Mouse (Mus musculus) cerebellum, adult 8-10 months (tissue): Measurements from ENCODE around the gene Rab3a.
A peak's percentile ranks its signal among the peaks of the same experiment; 100 is the strongest.

ENCODE experiments used
- DNase-seq: peaks from one replicate; pipeline ENCODE4 v3.0.0; 2022

Gene Rab3a

GRCm38 (mm10) chr8:70760350-70760749 is 5.9 kb downstream of the Rab3a start:
- DNase-seq = no peak

GRCm38 (mm10) chr8:70760775-70761406 is 6.4 kb downstream of the Rab3a start, which contains the start of gene Mpv17l2:
TSS of gene Mpv17l2 (minus strand) at chr8:70760946.
- peak; percentile 96 for DNase-seq

GRCm38 (mm10) chr8:70762118-70762517 is 7.6 kb downstream of the Rab3a start:
- no peak for DNase-seq

DNA sequence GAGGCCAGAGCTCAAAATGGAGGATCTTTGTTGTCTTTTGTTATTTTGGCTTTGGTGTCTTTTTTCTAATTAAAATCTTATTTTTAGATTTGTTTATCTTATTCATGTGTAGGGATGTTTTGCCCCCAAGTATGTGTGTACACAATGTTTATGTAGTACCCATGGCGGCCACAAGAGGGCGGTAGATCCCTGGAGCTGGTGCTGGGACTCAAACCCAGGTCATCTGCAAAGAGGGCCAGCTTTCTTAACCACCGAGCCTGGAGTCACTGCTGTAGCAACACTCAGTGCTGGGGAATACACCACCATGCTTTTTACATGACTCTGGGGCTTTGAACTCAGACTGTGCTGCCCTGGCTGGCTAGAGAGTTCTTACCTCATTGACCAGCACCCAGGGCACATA is 8.9 kb downstream of the Rab3a start:
- peak; percentile 68 for DNase-seq

DNA sequence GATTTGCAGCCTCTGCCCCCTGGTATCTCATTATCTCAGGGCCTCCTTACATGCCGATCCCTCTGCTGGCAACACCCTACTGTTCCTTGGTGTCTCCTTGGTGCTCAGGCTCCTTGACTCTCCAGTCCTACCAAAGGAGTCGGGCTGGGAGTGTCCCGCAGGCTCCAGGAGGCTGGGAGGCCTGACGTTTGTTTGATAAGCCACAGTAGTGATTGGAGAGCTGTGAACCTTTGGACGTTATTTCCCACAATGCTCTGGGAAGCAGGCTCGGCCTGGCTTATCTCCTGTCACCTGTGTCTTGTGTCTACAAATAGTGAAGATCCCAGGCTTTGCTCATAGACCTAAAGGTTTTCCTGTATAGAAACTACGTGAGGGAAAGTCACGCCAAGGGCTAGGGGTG is 9.5 kb downstream of the Rab3a start:
- DNase-seq = no peak

DNA sequence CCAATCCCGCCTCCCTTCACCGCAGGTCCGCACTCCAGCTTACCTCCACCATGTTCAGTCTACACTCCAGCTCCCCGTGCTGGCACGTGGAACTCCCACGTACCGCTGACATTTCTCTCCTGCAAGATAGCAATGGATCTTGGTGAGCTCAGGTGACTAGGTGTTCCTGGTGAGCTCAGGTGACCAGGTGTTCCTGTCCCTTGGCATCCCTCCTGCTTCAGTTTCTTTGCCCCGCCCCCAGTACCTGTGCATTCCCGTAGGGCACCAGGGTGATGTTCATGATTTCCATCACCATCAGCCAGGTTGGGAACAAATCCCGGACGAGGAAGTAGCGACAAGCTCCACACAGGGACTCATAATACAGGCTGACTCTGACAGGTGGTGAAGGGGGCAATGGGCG is 10.2 kb downstream of the Rab3a start:
- no peak for DNase-seq

GRCm38 (mm10) chr8:70765329-70765728 is 10.8 kb downstream of the Rab3a start:
- DNase-seq = no peak

DNA sequence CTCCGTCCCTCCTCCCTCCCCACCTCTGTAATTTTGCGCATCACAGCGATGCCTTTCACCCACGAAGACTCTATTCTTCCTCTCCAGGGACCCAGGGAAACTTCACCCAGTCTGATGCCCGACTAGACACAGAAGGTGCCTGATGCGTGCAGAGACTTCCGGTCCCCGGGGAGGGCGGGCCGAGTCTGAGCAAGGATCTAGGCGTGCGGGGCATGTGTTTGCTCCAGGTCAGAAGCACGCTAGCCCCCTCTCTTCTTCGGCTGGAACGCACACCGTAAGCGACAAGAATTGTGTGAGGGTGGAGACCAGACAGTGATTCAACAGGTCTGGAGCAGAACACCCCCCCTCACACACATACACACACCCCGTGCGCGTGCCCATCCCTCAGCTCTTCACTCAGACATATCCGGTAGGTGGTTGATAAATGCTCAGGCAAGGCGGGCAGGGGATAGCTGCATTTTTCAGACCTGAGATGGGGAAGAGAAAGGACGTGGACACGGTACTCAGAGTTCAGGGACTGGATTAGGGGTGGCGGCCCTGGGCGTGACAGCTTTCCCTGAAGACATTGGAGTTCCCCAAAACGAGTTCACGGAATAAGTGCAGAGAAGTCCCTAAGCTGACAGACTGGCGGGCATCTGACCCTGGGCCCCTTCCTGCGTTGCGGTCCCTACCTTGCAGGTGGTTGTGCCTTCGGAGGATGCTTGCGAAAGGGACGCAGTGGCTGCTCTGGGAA is 11.5 kb downstream of the Rab3a start:
- DNase-seq = peak; percentile 30

DNA sequence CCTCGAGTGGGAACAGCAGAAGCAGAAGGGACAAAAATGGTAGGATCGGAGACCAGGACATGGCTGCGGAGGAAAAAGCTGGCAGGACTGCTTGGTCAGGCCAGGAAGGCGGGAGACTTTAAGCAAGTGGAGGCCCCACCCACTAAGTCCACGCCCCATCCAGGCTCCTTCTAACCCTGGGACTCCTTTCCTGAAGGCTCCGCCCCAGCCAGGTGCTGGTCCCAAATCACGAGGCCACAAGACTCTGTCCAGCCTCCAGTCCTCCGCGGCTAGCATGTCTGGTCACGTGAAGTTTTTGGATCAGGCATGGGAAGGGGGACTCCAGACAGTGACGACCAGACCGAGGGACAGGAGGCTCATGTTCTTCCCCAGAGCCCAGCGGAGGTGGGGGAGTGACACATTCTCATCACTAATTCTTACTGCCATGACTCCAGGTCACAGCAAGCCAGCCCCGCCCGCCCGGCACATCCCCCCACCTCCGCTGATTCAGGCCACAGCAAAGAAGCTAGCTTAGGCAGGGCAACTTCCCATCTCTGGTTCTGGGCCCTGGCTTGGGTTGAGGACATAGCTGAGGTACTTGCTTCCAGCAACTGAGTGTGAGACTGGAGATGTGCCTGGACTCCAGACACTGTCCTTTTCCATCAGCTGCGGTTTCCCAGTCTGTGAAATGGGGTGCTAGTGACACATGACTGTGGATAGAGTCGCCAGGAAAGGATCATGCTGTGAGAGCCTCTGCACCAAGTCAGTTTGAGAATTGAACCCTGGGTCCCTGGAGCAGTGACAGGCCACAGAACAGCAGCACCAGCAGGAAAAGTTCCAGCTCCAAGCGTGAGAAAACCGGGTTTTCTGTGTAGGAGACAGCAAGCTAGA is 12.3 kb downstream of the Rab3a start:
- peak; percentile 57 for DNase-seq

DNA sequence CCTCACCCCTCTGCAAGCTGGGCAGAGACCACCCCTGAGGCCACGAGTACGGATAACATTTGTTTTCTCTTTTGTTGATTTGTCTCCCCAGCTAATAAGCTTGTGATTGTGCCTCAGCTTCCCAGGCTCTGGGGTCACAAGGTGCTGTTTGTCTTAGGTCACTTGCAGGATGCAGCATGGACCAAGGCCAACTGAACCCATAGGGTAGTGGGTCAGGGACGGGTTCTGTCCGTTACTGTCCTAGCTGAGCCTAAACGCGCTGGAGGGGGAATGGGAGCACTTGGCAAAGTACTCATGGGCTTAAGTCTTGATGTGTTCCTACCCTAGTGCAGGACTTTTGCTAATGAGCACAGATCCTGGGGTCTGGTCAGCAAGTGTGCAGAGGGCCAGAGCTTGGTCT is 13.0 kb downstream of the Rab3a start:
- DNase-seq = no peak

- no peak for DNase-seq
Measured at GRCm38 (mm10) chr8:70768231-70768776, 13.8 kb downstream of the Rab3a start.

GRCm38 (mm10) chr8:70768956-70769355 is 14.5 kb downstream of the Rab3a start:
- DNase-seq = no peak

DNA sequence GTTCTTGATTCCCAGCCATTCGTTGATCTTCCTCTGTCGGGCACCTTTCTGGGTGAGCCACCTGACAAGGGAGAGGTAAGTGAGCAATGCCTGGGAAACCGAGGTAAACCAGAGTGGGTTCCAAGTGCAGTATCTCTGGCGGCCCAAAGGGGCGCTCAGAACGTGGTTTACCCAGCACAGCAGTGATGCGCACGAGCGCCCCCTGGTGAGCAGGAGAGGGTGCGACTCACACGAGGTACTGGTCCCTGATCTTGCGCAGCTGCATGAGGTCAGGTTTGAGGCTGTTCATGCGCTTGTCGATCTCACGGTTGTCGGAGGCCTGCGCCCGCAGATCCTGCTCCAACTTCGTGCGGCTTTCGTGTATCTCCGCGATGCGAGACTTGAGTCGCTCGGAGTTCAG is 14.9 kb downstream of the Rab3a start:
- peak; percentile 94 for DNase-seq

GRCm38 (mm10) chr8:70769858-70770257 is 15.4 kb downstream of the Rab3a start:
- no peak for DNase-seq

DNA sequence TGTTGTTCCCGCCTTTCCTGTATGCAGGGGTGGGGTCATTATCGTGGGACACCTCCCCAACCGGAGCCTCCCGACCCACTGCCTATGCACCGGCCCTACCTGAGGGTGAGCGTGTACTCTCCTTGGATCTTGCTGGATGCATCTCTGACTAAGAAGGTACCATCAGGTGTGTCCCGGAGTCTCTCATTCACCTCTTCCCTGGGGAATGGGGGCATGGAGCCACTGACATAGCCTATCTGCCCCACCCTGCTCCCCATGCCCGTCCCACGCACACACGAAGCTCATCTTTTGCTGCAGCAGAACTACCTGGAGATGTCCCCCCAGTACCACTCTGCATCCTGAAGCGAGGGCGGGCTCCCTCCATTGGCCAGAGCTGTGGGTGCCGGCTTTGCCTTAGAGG is 16.3 kb downstream of the Rab3a start:
- no peak for DNase-seq

DNA sequence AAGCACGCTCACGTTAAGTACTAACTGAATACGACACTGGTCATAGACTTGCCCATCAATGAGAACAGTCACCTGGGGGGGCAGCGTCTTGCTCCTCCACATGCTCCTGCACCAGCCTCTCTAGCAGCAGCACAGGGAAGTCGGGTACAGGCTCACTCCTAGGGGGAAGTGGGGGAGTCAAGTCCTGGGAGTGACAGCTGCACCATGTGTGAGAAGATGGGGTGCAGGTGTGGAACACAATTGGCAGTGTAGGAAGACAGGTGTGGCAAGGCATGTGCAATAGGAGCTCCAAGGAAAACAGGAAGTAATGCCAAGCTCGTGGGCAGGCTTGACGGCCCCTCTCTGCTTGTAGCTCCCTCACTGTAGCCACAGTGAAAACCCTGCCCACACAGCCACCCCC is 16.7 kb downstream of the Rab3a start:
- DNase-seq = no peak

- DNase-seq = no peak
Measured at GRCm38 (mm10) chr8:70772075-70772474, 17.6 kb downstream of the Rab3a start.

GRCm38 (mm10) chr8:70772890-70773289 is 18.4 kb downstream of the Rab3a start:
- no peak for DNase-seq

DNA sequence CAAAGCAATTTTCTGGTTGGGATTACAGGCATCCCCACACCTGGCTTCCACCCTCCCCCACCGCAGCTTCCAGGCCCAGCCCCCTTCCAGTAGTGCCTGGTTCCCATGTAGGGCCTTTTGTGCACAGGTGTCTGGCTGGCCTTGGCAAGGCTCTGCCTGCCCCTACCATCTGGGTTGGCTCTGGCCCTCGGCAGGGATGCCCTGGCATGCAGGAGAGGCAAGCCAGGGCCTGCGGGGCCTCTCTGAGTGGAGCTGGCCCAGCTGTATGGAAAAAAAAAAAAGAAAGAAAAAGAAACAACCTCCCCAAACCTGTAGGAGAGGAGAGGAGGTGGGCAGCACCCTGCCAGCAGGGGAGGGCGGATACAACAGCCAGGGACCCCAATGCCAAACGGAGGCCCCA is 18.9 kb downstream of the Rab3a start:
- peak; percentile 72 for DNase-seq

- peak; percentile 76 for DNase-seq
Measured at GRCm38 (mm10) chr8:70773833-70774232, 19.4 kb downstream of the Rab3a start.

GRCm38 (mm10) chr8:70774740-70775139 is 20.3 kb downstream of the Rab3a start:
- no peak for DNase-seq

- DNase-seq = no peak
Measured at GRCm38 (mm10) chr8:70775227-70775626, 20.7 kb downstream of the Rab3a start.

GRCm38 (mm10) chr8:70775851-70776495 is 21.5 kb downstream of the Rab3a start:
- no peak for DNase-seq
